Mouse (Mus musculus) neural tube, embryonic 14.5 days (tissue): ENCODE data around the gene Hagh. TPM values are rescaled to one million over a fixed set of nuclear protein-coding genes. Genes with fewer than 3 reads are reported as not detected.

Source experiments
- ATAC-seq: fragments of 200-750 bp; cut with Nextera tagmentation; 2 replicates; pipeline ENCODE4 v1.8.0; 2017; ENCODE audit warnings: low read depth, mild to moderate bottlenecking, moderate TSS enrichment, moderate library complexity
- H3K27ac ChIP-seq: fragments of 300-500 bp; sonication (generic); 2 replicates; pipeline ENCODE4 v1.5.1; 2014; ENCODE audit warnings: low read depth, mild to moderate bottlenecking, control low read depth, low read length, moderate library complexity, mixed read lengths
- H3K27me3 ChIP-seq: fragments of 300-500 bp; sonication (generic); 2 replicates; pipeline ENCODE4 v1.6.1; 2014; ENCODE audit warnings: low read length; ENCODE audit not compliant: control insufficient read depth, insufficient read depth
- H3K36me3 ChIP-seq: fragments of 300-500 bp; sonication (generic); 2 replicates; pipeline ENCODE4 v1.6.1; 2014; ENCODE audit warnings: low read length, mixed read lengths; ENCODE audit not compliant: control insufficient read depth, insufficient read depth
- H3K4me1 ChIP-seq: fragments of 300-500 bp; sonication (generic); 2 replicates; pipeline ENCODE4 v1.6.1; 2014; ENCODE audit warnings: low read length; ENCODE audit not compliant: control insufficient read depth, insufficient read depth
- H3K4me2 ChIP-seq: fragments of 300-500 bp; sonication (generic); 2 replicates; pipeline ENCODE4 v1.6.1; 2014; ENCODE audit warnings: mild to moderate bottlenecking, low read depth, low read length, control low read depth
- H3K4me3 ChIP-seq: fragments of 300-500 bp; sonication (generic); 2 replicates; pipeline ENCODE4 v1.5.1; 2014; ENCODE audit warnings: low read depth, low read length, control low read depth, mixed read lengths
- H3K9ac ChIP-seq: fragments of 300-500 bp; sonication (generic); replicated peaks from 2 replicates; pipeline ENCODE4 v1.6.1; 2014; ENCODE audit warnings: low read depth, mild to moderate bottlenecking, control low read depth, low read length, mixed read lengths
- H3K9me3 ChIP-seq: fragments of 300-500 bp; sonication (generic); 2 replicates; pipeline ENCODE4 v1.6.1; 2016; ENCODE audit warnings: low read length; ENCODE audit not compliant: control insufficient read depth
- WGBS: fragments of 180-500 bp; shearing (Covaris S2); extraction: QIAGEN DNeasy Blood & Tissue Kit; methylation state at CpG from one replicate; pipeline ENCODE4 v1.1.7; 2014; 5-methylcytosine and 5-hydroxymethylcytosine counted together
- polyA plus RNA-seq: library from polyadenylated mRNA; unstranded; fragments of >200 nt; fragmentation: Nextera tagmentation; extraction: Ambion mirVana; gene quantifications from 2 replicates; pipeline ENCODE4 v1.2.1, GENCODE M21; 2014

Gene Hagh
- polyA plus RNA-seq = 69.1 and 77.2 TPM in 2 replicates

- H3K27ac ChIP-seq = no peak within 1 kb of the TSS
Observed at GRCm38 (mm10) chr17:24839842-24840241, at the start of gene Hagh. Gene Hagh (plus strand): TSS chr17:24840143.

GRCm38 (mm10) chr17:24792190-24792589 lies 47.8 kb upstream of the Hagh start:
- 63% methylated on average over 8 of the region's 8 CpGs for WGBS
- no peak overlapping the region for H3K27ac ChIP-seq
- no peak overlapping the region for H3K4me3 ChIP-seq
- H3K36me3 ChIP-seq = no peaks in the 10 kb centered on the region
- ATAC-seq = no peak
- no peaks in the 10 kb centered on the region for H3K9me3 ChIP-seq
- no peaks in the 10 kb centered on the region for H3K27me3 ChIP-seq
- H3K4me1 ChIP-seq = no peaks in the 10 kb centered on the region
- no peak overlapping the region for H3K9ac ChIP-seq
- no peak overlapping the region for H3K4me2 ChIP-seq

More at GRCm38 (mm10) chr17:24839842-24840241, at the start of gene Hagh:
- ATAC-seq = no peak
- Histone ChIP-seq H3K36me3 (no peaks in the 10 kb centered on the region), H3K4me3 (no peak within 1 kb of the TSS), H3K27me3 (no peaks in the 10 kb centered on the region), H3K4me2 (no peak within 1 kb of the TSS), H3K9ac (no peak within 1 kb of the TSS), H3K9me3 (no peaks in the 10 kb centered on the region), H3K4me1 (no peaks in the 10 kb centered on the region)
- WGBS = 77% methylated on average over 8 of the region's 8 CpGs

- Histone ChIP-seq H3K36me3 (no peaks in the 10 kb centered on the region), H3K4me3 (no peak overlapping the region), H3K4me1 (no peaks in the 10 kb centered on the region), H3K9ac (no peak overlapping the region), H3K4me2 (no peak overlapping the region), H3K9me3 (no peaks in the 10 kb centered on the region), H3K27me3 (no peaks in the 10 kb centered on the region), H3K27ac (no peak overlapping the region)
- 58% methylated on average over 12 of the region's 12 CpGs for WGBS
- no peak for ATAC-seq
Observed at GRCm38 (mm10) chr17:24794791-24795190, 45.2 kb upstream of the Hagh start.

- Histone ChIP-seq H3K4me1 (no peaks in the 10 kb centered on the region), H3K27ac (no peak overlapping the region)
- WGBS = 73% methylated on average over 3 of the region's 3 CpGs
Observed at GRCm38 (mm10) chr17:24796969-24797368, 43.0 kb upstream of the Hagh start.

GRCm38 (mm10) chr17:24798229-24798628 lies 41.7 kb upstream of the Hagh start:
- H3K9ac ChIP-seq = no peak overlapping the region
- WGBS = 58% methylated on average over 9 of the region's 9 CpGs
- no peaks in the 10 kb centered on the region for H3K4me1 ChIP-seq
- H3K27ac ChIP-seq = no peak overlapping the region
- no peaks in the 10 kb centered on the region; the same call in 1 of the 2 replicates for H3K27me3 ChIP-seq
- no peak overlapping the region for H3K4me3 ChIP-seq
- no peak for ATAC-seq
- no peaks in the 10 kb centered on the region for H3K36me3 ChIP-seq
- H3K9me3 ChIP-seq = no peaks in the 10 kb centered on the region
- no peak overlapping the region for H3K4me2 ChIP-seq

More at GRCm38 (mm10) chr17:24796969-24797368, 43.0 kb upstream of the Hagh start:
- no peaks in the 10 kb centered on the region for H3K27me3 ChIP-seq
- ATAC-seq = no peak
- H3K9me3 ChIP-seq = no peaks in the 10 kb centered on the region
- H3K36me3 ChIP-seq = no peaks in the 10 kb centered on the region
- no peak overlapping the region for H3K9ac ChIP-seq
- no peak overlapping the region for H3K4me2 ChIP-seq
- H3K4me3 ChIP-seq = no peak overlapping the region

GRCm38 (mm10) chr17:24799476-24799875 lies 40.5 kb upstream of the Hagh start:
- no peaks in the 10 kb centered on the region for H3K36me3 ChIP-seq
- no peak overlapping the region for H3K4me2 ChIP-seq
- no peak overlapping the region for H3K27ac ChIP-seq
- WGBS = 91% methylated on average over 4 of the region's 4 CpGs
- no peaks in the 10 kb centered on the region for H3K9me3 ChIP-seq
- H3K4me1 ChIP-seq = no peaks in the 10 kb centered on the region
- no peak for ATAC-seq
- H3K27me3 ChIP-seq = peaks cover 10% of the 10 kb centered on the region; the same call in 1 of the 2 replicates
- no peak overlapping the region for H3K9ac ChIP-seq
- no peak overlapping the region for H3K4me3 ChIP-seq

- no peaks in the 10 kb centered on the region for H3K4me1 ChIP-seq
- WGBS = 53% methylated on average over 3 of the region's 3 CpGs
- H3K27me3 ChIP-seq = peaks cover 18% of the 10 kb centered on the region; the same call in 1 of the 2 replicates
- no peak overlapping the region for H3K9ac ChIP-seq
- H3K27ac ChIP-seq = no peak overlapping the region
- no peaks in the 10 kb centered on the region for H3K9me3 ChIP-seq
- H3K4me2 ChIP-seq = no peak overlapping the region
- H3K36me3 ChIP-seq = no peaks in the 10 kb centered on the region
- no peak overlapping the region for H3K4me3 ChIP-seq
- ATAC-seq = no peak
Observed at GRCm38 (mm10) chr17:24800524-24800923, 39.4 kb upstream of the Hagh start.

- H3K27me3 ChIP-seq = peaks cover 18% of the 10 kb centered on the region; the same call in 1 of the 2 replicates
- no peaks in the 10 kb centered on the region for H3K4me1 ChIP-seq
- H3K27ac ChIP-seq = no peak within 1 kb of the TSS
- WGBS = under 1% methylated on average over 64 of the region's 71 CpGs
- no peaks in the 10 kb centered on the region for H3K9me3 ChIP-seq
- H3K4me3 ChIP-seq = peak within 1 kb of the TSS; percentile 58
- H3K9ac ChIP-seq = peak within 1 kb of the TSS; percentile 56
- H3K4me2 ChIP-seq = peak within 1 kb of the TSS; percentile 80
- no peaks in the 10 kb centered on the region for H3K36me3 ChIP-seq
- ATAC-seq = peak; percentile 56; the same call in 1 of the 2 replicates
Observed at GRCm38 (mm10) chr17:24803952-24804951, 35.7 kb upstream of the Hagh start, which contains the start of gene Meiob. Gene Meiob (plus strand): TSS chr17:24804289.

GRCm38 (mm10) chr17:24811211-24811610 lies 28.7 kb upstream of the Hagh start:
- no peaks in the 10 kb centered on the region for H3K4me1 ChIP-seq
- H3K27ac ChIP-seq = no peak overlapping the region
- 85% methylated on average over 3 of the region's 3 CpGs for WGBS
- peaks cover 4% of the 10 kb centered on the region; the same call in 1 of the 2 replicates for H3K27me3 ChIP-seq
- H3K4me2 ChIP-seq = no peak overlapping the region
- ATAC-seq = no peak
- no peaks in the 10 kb centered on the region for H3K9me3 ChIP-seq
- H3K36me3 ChIP-seq = no peaks in the 10 kb centered on the region
- H3K9ac ChIP-seq = no peak overlapping the region
- no peak overlapping the region for H3K4me3 ChIP-seq
